Mouse (Mus musculus) lung, postnatal 10 days (tissue): ENCODE data around the gene Grm5.

ENCODE experiments used
- DNase-seq: peaks from one replicate; pipeline ENCODE4 v3.0.0; 2021

Gene Grm5

GRCm38 (mm10) chr7:87583868-87584267 is at the start of gene Grm5:
TSS of gene Grm5 (plus strand) at chr7:87584168.
- no peak for DNase-seq

- DNase-seq: no peak
These were observed 44.9 kb upstream of the Grm5 start for GRCm38 (mm10) chr7:87539031-87539430.

GRCm38 (mm10) chr7:87565300-87565699 is 18.7 kb upstream of the Grm5 start:
- DNase-seq: peak; percentile 3

- peak; percentile 19 for DNase-seq
These were observed 17.5 kb upstream of the Grm5 start for GRCm38 (mm10) chr7:87566476-87566875.

- peak; percentile 1 for DNase-seq
These were observed 323 bp downstream of the Grm5 start for GRCm38 (mm10) chr7:87584281-87584701.

- no peak for DNase-seq
These were observed 2.4 kb downstream of the Grm5 start for GRCm38 (mm10) chr7:87586271-87586937.

- peak; percentile 2 for DNase-seq
These were observed 4.0 kb downstream of the Grm5 start for GRCm38 (mm10) chr7:87587976-87588375.

GRCm38 (mm10) chr7:87626251-87626650 is 42.3 kb downstream of the Grm5 start:
- no peak for DNase-seq

- no peak for DNase-seq
These were observed 51.6 kb downstream of the Grm5 start for GRCm38 (mm10) chr7:87635530-87635929.

GRCm38 (mm10) chr7:87650610-87651009 is 66.6 kb downstream of the Grm5 start:
- DNase-seq: no peak

GRCm38 (mm10) chr7:87661794-87662193 is 77.8 kb downstream of the Grm5 start:
- DNase-seq: no peak

GRCm38 (mm10) chr7:87664041-87664440 is 80.1 kb downstream of the Grm5 start:
- no peak for DNase-seq

GRCm38 (mm10) chr7:87716393-87716792 is 132.4 kb downstream of the Grm5 start:
- DNase-seq: no peak

- DNase-seq: no peak
These were observed 134.7 kb downstream of the Grm5 start for GRCm38 (mm10) chr7:87718631-87719030.

- DNase-seq: no peak
These were observed 150.5 kb downstream of the Grm5 start for GRCm38 (mm10) chr7:87734511-87734910.

GRCm38 (mm10) chr7:87761945-87762344 is 178.0 kb downstream of the Grm5 start:
- DNase-seq: no peak

GRCm38 (mm10) chr7:87762376-87762775 is 178.4 kb downstream of the Grm5 start:
- DNase-seq: no peak

GRCm38 (mm10) chr7:87787560-87787959 is 203.6 kb downstream of the Grm5 start:
- DNase-seq: no peak

- DNase-seq: no peak
These were observed 205.0 kb downstream of the Grm5 start for GRCm38 (mm10) chr7:87788963-87789362.

- DNase-seq: no peak
These were observed 209.9 kb downstream of the Grm5 start for GRCm38 (mm10) chr7:87793896-87794295.

GRCm38 (mm10) chr7:87824898-87825297 is 240.9 kb downstream of the Grm5 start:
- no peak for DNase-seq

- DNase-seq: no peak
These were observed 250.7 kb downstream of the Grm5 start for GRCm38 (mm10) chr7:87834669-87835068.

GRCm38 (mm10) chr7:87838579-87838978 is 254.6 kb downstream of the Grm5 start:
- no peak for DNase-seq

GRCm38 (mm10) chr7:87843496-87843895 is 259.5 kb downstream of the Grm5 start:
- DNase-seq: no peak

- no peak for DNase-seq
These were observed 262.1 kb downstream of the Grm5 start for GRCm38 (mm10) chr7:87846082-87846481.
